ENCODE assay signal across 16 mouse cellular contexts in the genomic region with DNA sequence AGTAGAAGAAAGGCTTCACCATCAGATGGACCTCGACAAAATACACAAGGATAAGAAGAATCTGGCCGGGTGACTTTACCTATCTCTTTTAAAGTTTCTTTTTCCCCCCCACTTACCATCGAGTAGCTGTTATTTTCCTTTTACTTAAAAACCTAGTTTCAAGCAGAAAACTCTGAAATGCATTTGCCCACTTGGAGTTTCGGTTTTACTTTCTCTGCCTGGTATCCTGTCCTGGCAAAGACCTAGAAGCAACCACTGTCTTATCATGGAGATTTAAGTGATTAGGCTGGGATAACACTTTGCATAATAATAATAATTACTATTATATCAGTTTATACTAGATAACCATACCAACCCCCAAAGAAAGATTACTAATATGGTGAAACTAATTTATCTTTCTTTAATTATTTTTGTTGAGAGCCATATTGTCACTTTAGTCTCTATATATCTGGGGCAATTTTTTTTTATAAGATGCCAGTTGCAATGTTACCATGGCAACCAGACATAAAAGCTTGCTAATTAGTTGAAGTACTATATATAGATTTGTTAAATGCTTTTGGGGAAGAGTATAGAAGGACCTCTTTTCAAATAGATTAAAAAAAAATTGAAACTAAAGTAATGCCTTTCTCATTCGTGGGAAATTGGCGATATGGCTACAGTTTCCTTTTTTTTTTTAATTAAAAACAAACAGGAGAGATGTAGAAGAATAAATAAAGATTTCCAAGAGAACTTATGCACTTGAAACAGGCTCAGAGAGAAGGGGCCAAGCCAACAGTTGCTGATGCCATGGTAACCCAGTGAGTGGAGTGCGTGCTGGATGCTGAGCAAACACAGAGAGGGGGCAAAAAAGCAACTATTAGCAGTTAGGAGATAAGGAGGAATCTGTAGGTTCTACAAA.
DNase-seq lines count a peak whose midpoint lies in the region; ATAC-seq and TF ChIP-seq lines count a peak whose summit lies in the region.
"Had no signal": no experiment of that assay in that cellular context is flagged by ENCODE, and none has a peak within 500 bp of the region (broad histone marks: within the 10 kb centered on the region; RNA-seq: fewer than 3 reads in every experiment).

No protein-coding gene starts in this region.

- TF ChIP-seq POLR2A in kidney, adult 2 months (IDR thresholded peaks at IDR 0.05; ENCODE audit: low read depth, low read length) = no peak

- H3K27ac ChIP-seq in kidney, adult 2 months (ENCODE audit: insufficient read depth, low read depth, low read length) = 0 out of 2 replicates have a peak overlapping the region, but pooled peaks have one; percentile 5
- H3K27ac ChIP-seq: embryonic facial prominence, embryonic 12.5 days; left cerebral cortex, adult 2 months; limb, embryonic 13.5 days had no signal

- no peaks in the 10 kb centered on the region for H3K27me3 ChIP-seq in kidney, adult 2 months (replicated peaks; ENCODE audit: control insufficient read depth, insufficient read depth, low read length)
- H3K27me3 ChIP-seq: embryonic facial prominence, embryonic 12.5 days; limb, embryonic 13.5 days had no signal

- ATAC-seq in CD4-positive, CD25-positive, alpha-beta regulatory T cell, adult 4 months = peak; percentile 68
- ATAC-seq in megakaryocyte progenitor cell, adult 5-6 weeks (replicated peaks; ENCODE audit: poor library complexity) = 0 out of 2 replicates have a peak, but pooled peaks have one; percentile 9
- ATAC-seq: liver, postnatal 0 days had no signal

- no peak for TF ChIP-seq CTCF in kidney, adult 2 months (conservative IDR thresholded peaks at IDR 0.05; ENCODE audit: insufficient read depth, insufficient read length, low read depth, low read length)

- no peak overlapping the region for H3K4me3 ChIP-seq in kidney, adult 2 months (ENCODE audit: insufficient read depth, low read depth, low read length)
- H3K4me3 ChIP-seq: embryonic facial prominence, embryonic 12.5 days; left cerebral cortex, adult 2 months; limb, embryonic 13.5 days had no signal

- H3K36me3 ChIP-seq in kidney, adult 2 months (ENCODE audit: control insufficient read depth, insufficient read depth, low read length) = no peaks in the 10 kb centered on the region
- H3K36me3 ChIP-seq: embryonic facial prominence, embryonic 12.5 days; limb, embryonic 13.5 days had no signal

- H3K4me1 ChIP-seq in kidney, adult 2 months (ENCODE audit: control insufficient read depth, insufficient read depth, low read length) = peaks cover 26% of the 10 kb centered on the region

- 77% methylated on average over 7 of the region's 7 CpGs for WGBS in kidney, adult 2 months

- peak; percentile 23 for DNase-seq in kidney, adult 2 months
- DNase-seq in kidney, adult 18-20 months = no peak
- DNase-seq in brain, embryonic 18.5 days (ENCODE audit: low read depth, low spot score) = peak; percentile 36
- DNase-seq in thymus, postnatal 14 days = no peak
- DNase-seq in cerebellum, adult 9-11 months = no peak
- DNase-seq in thymus, postnatal 4 days = no peak
- DNase-seq: cerebellum, postnatal 14 days; heart, adult 18-20 months; kidney, postnatal 4 days; liver, postnatal 0 days; right cerebral cortex, postnatal 4 days had no signal

Comparison
In these comparisons a context has a peak if more than half of its experiments do, and no peak if none do; other contexts are left out.
1. DNase-seq: peak in kidney, adult 2 months (single experiment) and brain, embryonic 18.5 days (single experiment); none in kidney, adult 18-20 months (single experiment), thymus, postnatal 14 days (single experiment), cerebellum, adult 9-11 months (single experiment) and thymus, postnatal 4 days (single experiment).